Mouse (Mus musculus) layer of hippocampus, adult 8-10 months (tissue): ENCODE results near the gene Nme3. TPM values are rescaled to one million over a fixed set of nuclear protein-coding genes. Genes with fewer than 3 reads are reported as not detected.

Experiments used
- DNase-seq, 2 experiments: peaks; one replicate each; pipeline ENCODE4 v3.0.0; 2022; ENCODE audit warnings: low spot score in 2 of 2
- total RNA-seq, 4 experiments: library from RNA; stranded (reverse); gene quantifications; 2 replicates each; pipeline ENCODE4 v1.2.4; 2022

The Nme3 gene
- 10 to 100 TPM; 50.9 to 64.2 (median 51.9) TPM for total RNA-seq

- peak in 1 of 2 experiments; percentile 67 for DNase-seq
Observed at GRCm38 (mm10) chr17:24896241-24896992, at the start of gene Nme3. TSS of gene Nme3 (plus strand) at chr17:24896500.

GRCm38 (mm10) chr17:24847386-24847785 lies 48.9 kb upstream of the Nme3 start:
- no peak for DNase-seq

GRCm38 (mm10) chr17:24848600-24849031 lies 47.7 kb upstream of the Nme3 start:
- DNase-seq: no peak

GRCm38 (mm10) chr17:24849733-24850064 lies 46.6 kb upstream of the Nme3 start:
- no peak for DNase-seq

- peak; percentile 95 to 98 for DNase-seq
Observed at GRCm38 (mm10) chr17:24850065-24850772, 46.1 kb upstream of the Nme3 start, which contains the start of gene Fahd1. TSS of gene Fahd1 (minus strand) at chr17:24850364.

GRCm38 (mm10) chr17:24850773-24851127 lies 45.5 kb upstream of the Nme3 start:
- no peak for DNase-seq

- no peak for DNase-seq
Observed at GRCm38 (mm10) chr17:24851381-24852125, 44.7 kb upstream of the Nme3 start.

- DNase-seq: no peak
Observed at GRCm38 (mm10) chr17:24855838-24856464, 40.3 kb upstream of the Nme3 start.

- DNase-seq: no peak
Observed at GRCm38 (mm10) chr17:24856589-24856988, 39.7 kb upstream of the Nme3 start.

- no peak for DNase-seq
Observed at GRCm38 (mm10) chr17:24857831-24858470, 38.3 kb upstream of the Nme3 start.

GRCm38 (mm10) chr17:24858967-24859366 lies 37.3 kb upstream of the Nme3 start:
- peak in 1 of 2 experiments; percentile 43 for DNase-seq

GRCm38 (mm10) chr17:24860076-24860475 lies 36.2 kb upstream of the Nme3 start:
- DNase-seq: no peak

GRCm38 (mm10) chr17:24861785-24862184 lies 34.5 kb upstream of the Nme3 start:
- DNase-seq: no peak

GRCm38 (mm10) chr17:24865776-24866175 lies 30.5 kb upstream of the Nme3 start, which contains the start of gene Igfals:
TSS of gene Igfals (plus strand) at chr17:24865997.
- DNase-seq: no peak

GRCm38 (mm10) chr17:24867914-24868313 lies 28.4 kb upstream of the Nme3 start:
- DNase-seq: no peak

GRCm38 (mm10) chr17:24873695-24874404 lies 22.4 kb upstream of the Nme3 start:
- DNase-seq: no peak

- DNase-seq: no peak
Observed at GRCm38 (mm10) chr17:24874405-24874745, 21.9 kb upstream of the Nme3 start.

GRCm38 (mm10) chr17:24874989-24875388 lies 21.3 kb upstream of the Nme3 start:
- DNase-seq: no peak

GRCm38 (mm10) chr17:24877336-24878116 lies 18.8 kb upstream of the Nme3 start:
- no peak for DNase-seq

- no peak for DNase-seq
Observed at GRCm38 (mm10) chr17:24878117-24878397, 18.2 kb upstream of the Nme3 start.
